Comparison of ENCODE assay signal across 15 mouse cellular contexts in the genomic region with DNA sequence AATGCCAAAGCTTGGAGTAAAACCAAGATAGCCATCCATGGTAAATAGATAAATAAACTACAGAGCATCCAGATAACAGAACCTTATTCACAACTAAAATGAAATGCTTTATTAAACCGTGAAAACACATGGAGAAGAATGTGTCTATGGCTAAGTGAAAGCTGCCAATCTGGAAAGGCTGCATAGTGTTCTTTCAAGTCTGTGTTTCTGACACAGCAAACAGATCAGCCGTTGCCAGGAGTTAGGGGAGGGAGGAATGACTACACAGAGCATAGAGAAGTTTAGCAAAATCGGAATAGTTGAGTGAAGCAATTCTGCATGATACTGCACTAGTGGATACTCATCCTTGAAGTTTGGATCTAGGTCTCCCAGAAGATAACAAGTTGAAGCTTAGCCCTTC.
"Had no signal": no experiment of that assay in that cellular context is flagged by ENCODE, and none has a peak within 500 bp of the region (broad histone marks: within the 10 kb centered on the region; RNA-seq: fewer than 3 reads in every experiment).

No protein-coding gene starts in this region.

- H3K4me2 ChIP-seq: limb, embryonic 15.5 days; liver, embryonic 13.5 days; lung, embryonic 15.5 days; midbrain, embryonic 12.5 days; neural tube, embryonic 13.5 days; stomach, embryonic 15.5 days had no signal

- DNase-seq: kidney, adult 9 months; kidney, postnatal 36 days; liver, embryonic 13.5 days; liver, postnatal 0 days; retina, postnatal 1 day; right cerebral cortex, postnatal 14 days; thymus, postnatal 36 days had no signal

- ATAC-seq: intestine, postnatal 0 days; liver, postnatal 0 days; midbrain, embryonic 16.5 days had no signal

- H3K36me3 ChIP-seq: limb, embryonic 15.5 days; liver, embryonic 13.5 days; lung, embryonic 15.5 days; midbrain, embryonic 12.5 days; neural tube, embryonic 13.5 days; stomach, embryonic 15.5 days had no signal

- H3K27me3 ChIP-seq: limb, embryonic 15.5 days; liver, embryonic 13.5 days; lung, embryonic 15.5 days; midbrain, embryonic 12.5 days; neural tube, embryonic 13.5 days; stomach, embryonic 15.5 days had no signal

- H3K9ac ChIP-seq: limb, embryonic 15.5 days; liver, embryonic 13.5 days; liver, postnatal 0 days; lung, embryonic 15.5 days; midbrain, embryonic 12.5 days; neural tube, embryonic 13.5 days; stomach, embryonic 15.5 days had no signal

- H3K27ac ChIP-seq: kidney, postnatal 0 days; limb, embryonic 15.5 days; liver, embryonic 13.5 days; lung, embryonic 15.5 days; midbrain, embryonic 12.5 days; neural tube, embryonic 13.5 days; stomach, embryonic 15.5 days had no signal

- H3K9me3 ChIP-seq: limb, embryonic 15.5 days; liver, embryonic 13.5 days; lung, embryonic 15.5 days; midbrain, embryonic 12.5 days; neural tube, embryonic 13.5 days; stomach, embryonic 15.5 days had no signal

- H3K4me3 ChIP-seq: limb, embryonic 15.5 days; liver, embryonic 13.5 days; lung, embryonic 15.5 days; midbrain, embryonic 12.5 days; neural tube, embryonic 13.5 days; stomach, embryonic 15.5 days had no signal

- H3K4me1 ChIP-seq: limb, embryonic 15.5 days; liver, embryonic 13.5 days; lung, embryonic 15.5 days; midbrain, embryonic 12.5 days; neural tube, embryonic 13.5 days; stomach, embryonic 15.5 days had no signal
